Mouse (Mus musculus) 3134 (cell line): Measurements from ENCODE around the gene Efcab5.
A peak's percentile ranks its signal among the peaks of the same experiment; 100 is the strongest.
"Not testable (repeated sequence)": the region's sequence is repeated elsewhere in the genome, so short reads cannot be mapped to it uniquely, and the experiment has no call there.

Source experiments
- DNase-seq: peaks from one replicate; pipeline ENCODE4 v3.0.0-alpha.2; 2011; ENCODE audit warnings: low spot score; ENCODE audit not compliant: insufficient read length; ENCODE audit errors: extremely low read depth

Gene Efcab5

GRCm38 (mm10) chr11:77098332-77098972 lies 90.3 kb downstream of the Efcab5 start:
- DNase-seq = no peak

- no peak for DNase-seq
Observed at GRCm38 (mm10) chr11:77096991-77097390, 91.8 kb downstream of the Efcab5 start.

- DNase-seq = no peak
Observed at GRCm38 (mm10) chr11:77096581-77096980, 92.2 kb downstream of the Efcab5 start.

DNA sequence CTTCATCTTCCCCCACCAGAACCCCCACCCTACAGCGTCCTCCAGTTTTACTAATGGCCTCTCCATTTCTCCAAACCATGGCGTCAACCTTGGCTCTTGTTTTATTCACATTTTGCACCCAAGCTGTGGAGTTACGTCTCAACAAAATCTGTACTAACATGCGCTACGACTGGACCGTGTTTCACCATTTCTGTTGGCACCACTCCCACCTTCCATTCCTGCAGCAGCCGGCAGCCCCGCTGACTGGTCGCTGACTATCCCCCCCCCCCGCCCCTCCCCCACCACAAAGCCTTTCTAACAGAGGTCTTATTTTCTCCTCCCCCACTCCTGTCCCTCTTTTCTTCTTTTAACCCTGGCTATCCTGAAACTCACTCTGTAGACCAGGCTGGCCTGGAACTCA lies 93.6 kb downstream of the Efcab5 start:
- DNase-seq = no peak

GRCm38 (mm10) chr11:77094136-77094535 lies 94.6 kb downstream of the Efcab5 start:
- DNase-seq = no peak

DNA sequence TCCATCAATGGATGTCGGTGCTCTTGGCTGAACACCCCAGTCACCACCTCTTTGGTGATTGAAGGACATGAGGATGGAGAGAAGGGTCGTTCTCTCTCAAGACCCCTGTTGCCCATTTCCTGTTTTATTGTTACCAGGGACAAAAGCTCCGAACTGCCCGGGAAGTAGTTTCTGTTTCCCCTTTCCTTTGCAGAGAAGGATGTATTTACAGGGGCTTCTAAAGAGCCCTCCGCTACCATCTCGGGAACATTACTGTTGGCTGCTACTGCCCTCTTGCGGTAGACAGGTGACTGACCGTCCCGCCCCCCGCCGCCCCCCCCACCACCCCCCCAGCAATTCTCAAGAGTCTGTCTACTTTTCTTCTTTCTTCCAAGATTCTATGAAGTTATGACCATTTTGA lies 95.6 kb downstream of the Efcab5 start:
- DNase-seq = no peak

- no peak for DNase-seq
Observed at GRCm38 (mm10) chr11:77089162-77089561, 99.6 kb downstream of the Efcab5 start.

- DNase-seq = no peak
Observed at GRCm38 (mm10) chr11:77087004-77087403, 101.8 kb downstream of the Efcab5 start.

DNA sequence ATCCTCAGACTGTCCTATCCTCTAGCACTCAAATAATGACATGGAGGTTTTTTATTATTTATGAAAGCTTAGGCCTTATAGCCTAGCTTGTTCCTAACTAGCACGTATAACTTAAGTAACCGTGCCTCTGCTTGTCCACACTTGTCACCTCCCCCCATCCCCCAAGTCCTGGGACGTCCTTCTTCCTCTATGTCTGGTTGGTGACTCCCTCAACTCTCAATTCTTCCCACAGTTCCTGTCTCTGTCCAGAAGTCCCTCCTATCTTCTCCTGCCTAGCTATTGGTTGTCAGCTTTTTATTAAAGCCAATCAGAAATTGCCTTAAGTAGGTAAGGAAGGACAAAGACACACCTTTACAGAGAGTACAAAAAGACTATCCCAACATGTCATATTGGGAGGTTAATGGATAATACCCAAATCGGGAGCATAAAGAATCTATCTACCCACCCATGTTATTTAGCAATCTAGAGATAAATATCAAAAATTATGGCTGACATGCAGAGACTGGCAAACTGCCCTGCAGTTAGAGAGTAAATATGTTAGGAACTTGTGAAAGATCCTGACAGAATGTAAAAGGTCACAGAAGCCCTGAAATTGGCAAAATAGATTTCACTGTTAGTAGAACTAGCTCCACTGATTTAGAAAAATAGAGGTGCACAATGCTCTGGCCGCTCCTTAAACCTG lies 104.6 kb downstream of the Efcab5 start:
- DNase-seq = no peak

DNA sequence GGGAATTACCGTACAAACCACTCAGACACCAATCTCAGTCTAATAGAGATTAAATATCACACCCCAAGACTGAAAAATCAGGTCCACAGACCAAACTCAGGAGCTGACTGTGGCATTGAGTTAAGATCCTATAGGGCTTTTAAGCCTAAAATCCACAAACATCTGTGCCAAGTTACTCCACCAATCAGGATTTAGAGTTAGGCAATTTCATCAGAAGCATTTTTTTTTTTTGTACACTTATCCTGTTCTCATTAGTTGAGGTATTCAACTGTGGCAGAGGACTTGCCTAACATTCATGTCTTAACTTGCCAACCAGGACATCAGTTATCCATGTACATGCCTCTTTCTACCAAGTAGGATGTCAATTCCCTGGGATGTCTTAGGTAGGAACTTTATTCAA lies 109.4 kb downstream of the Efcab5 start:
- DNase-seq = no peak

- DNase-seq = peak; percentile 93
Observed at GRCm38 (mm10) chr11:77078273-77079134, 110.3 kb downstream of the Efcab5 start, which contains the start of gene Nsrp1. Gene Nsrp1 (minus strand): TSS chr11:77078435.

DNA sequence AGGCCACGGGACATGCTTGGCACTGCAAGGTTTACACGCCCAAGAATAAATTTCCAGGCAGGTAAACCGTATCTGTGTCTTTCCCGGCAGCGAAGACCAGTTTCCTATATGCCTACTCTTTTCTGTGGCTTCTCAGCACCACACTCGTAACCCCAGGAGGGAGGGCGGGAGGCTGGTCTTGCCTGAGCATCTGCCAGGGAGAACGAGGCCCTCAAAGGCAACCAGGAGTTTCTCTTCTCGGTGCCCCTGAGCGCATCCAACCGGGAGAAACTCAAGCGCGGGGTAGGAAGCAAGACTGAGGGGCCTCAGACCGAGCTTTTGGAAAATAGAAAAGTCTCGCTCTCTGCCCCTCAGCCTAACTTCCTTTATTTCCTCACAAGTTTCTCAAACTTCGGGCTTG lies 111.0 kb downstream of the Efcab5 start:
- no peak for DNase-seq

- DNase-seq = not testable (repeated sequence)
Observed at GRCm38 (mm10) chr11:77077331-77077730, 111.4 kb downstream of the Efcab5 start.

DNA sequence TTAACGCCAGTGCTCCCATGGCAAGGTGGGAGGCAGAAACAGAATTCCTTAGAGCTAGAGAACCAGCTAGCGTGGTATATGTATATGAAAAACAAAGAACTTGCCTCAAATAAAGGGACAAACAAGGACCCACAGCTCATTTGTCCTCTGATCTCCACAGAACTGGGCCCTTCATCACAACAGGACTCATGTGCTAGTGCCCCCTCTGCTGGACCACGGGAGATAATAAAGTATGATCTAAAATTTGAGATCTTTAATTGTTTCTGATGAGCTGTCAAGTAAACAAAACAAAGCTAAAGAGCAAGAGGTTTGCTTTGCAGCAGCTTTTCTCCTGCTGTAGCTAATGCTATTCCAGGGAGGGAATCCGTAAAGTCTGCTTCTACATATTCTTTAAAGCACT lies 118.0 kb downstream of the Efcab5 start:
- DNase-seq = no peak

DNA sequence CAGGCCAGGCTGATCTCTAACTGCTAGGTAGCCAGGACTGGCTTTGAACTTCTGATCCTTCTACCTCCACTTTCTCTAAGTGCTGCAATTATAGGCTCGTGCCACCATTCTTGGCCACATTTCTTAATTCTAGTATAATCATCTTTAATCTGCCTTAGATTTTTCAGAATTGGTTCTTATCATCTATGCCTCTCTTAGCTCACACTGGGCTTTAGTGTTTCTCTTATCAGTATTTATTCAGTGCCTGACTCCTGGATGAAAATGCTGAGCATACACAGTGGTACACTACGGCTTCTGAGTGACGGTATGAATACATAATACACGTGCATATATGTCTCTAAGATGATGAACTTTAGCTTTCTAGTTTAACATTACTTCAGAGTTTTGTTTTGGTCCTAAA lies 119.9 kb downstream of the Efcab5 start:
- DNase-seq = no peak

GRCm38 (mm10) chr11:77063406-77063805 lies 125.4 kb downstream of the Efcab5 start:
- no peak for DNase-seq

DNA sequence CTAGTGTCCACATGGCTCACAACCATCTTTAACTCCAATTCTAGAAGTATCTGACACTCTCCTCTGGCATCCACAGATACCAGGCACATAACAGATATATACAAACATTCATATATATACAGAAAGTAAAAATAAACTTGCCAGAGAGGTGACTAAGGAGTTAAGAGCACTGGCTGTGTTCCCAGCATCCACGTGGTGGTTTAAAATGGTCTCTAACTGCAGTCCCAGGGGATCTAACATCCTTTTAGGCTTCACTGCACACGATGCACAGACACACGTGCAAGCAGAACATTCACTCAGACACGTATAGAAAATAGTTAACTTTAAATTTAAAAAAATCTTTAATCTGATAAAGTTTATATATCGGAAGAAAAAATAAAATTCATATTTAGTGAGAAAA lies 126.8 kb downstream of the Efcab5 start:
- DNase-seq = peak; percentile 12

DNA sequence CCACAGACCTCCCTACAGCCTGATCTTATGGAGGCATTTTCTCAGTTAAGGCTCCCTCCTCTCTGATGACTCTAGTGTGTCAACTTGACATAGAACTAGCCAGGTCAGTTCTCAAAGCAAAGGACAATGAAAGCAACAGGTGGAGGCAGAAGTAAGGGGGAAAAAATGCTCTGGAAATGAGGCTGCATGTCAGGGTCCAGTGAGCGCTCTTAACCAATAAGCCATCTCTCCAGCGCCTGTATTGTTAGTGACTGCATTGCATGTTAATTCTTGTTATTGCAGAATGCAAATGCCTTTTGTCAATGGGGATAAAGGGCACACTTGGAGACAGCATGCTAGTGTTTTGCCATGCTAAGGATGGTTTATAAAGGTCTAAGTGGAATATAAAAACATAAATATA lies 146.0 kb downstream of the Efcab5 start:
- no peak for DNase-seq

DNA sequence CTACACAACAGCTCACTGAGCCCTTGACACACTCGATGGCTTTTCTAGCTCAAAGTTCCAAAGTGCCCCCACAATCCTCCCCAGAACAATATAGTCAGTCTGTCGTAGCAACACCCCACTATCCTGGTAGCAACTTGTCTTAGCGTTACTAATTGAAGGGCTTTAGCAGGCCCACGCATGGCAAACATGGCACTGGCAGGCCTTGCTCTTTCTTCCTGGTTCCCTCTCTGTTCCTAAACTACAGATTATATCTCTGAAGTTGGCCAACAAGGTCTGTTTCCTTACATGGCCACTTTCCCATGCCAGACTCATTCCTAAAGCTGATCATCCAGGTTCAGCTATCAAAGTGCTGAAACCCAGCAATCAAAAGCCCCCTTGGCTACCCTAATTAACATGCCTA lies 146.9 kb downstream of the Efcab5 start:
- no peak for DNase-seq
